Mouse (Mus musculus) limb, embryonic 12.5 days (tissue): ENCODE data around the gene Coro2a. TPM values are rescaled to one million over a fixed set of nuclear protein-coding genes. Genes with fewer than 3 reads are reported as not detected.

ENCODE experiments used
- ATAC-seq: fragments of 200-750 bp; cut with Nextera tagmentation; 2 replicates; pipeline ENCODE4 v1.8.0; 2017; ENCODE audit warnings: low read depth, moderate TSS enrichment; ENCODE audit not compliant: insufficient number of reproducible peaks, insufficient read depth, low FRiP score, low TSS enrichment
- H3K27ac ChIP-seq: fragments of 300-500 bp; sonication (generic); 2 replicates; pipeline ENCODE4 v1.5.1; 2016; ENCODE audit warnings: mild to moderate bottlenecking, moderate library complexity
- H3K27me3 ChIP-seq: fragments of 300-500 bp; sonication (generic); 2 replicates; pipeline ENCODE4 v1.6.1; 2016; ENCODE audit warnings: mild to moderate bottlenecking, moderate library complexity
- H3K36me3 ChIP-seq: fragments of 300-500 bp; sonication (generic); 2 replicates; pipeline ENCODE4 v1.6.1; 2016; ENCODE audit warnings: mild to moderate bottlenecking, moderate library complexity
- H3K4me1 ChIP-seq: fragments of 300-500 bp; sonication (generic); replicated peaks from 2 replicates; pipeline ENCODE4 v1.6.1; 2016
- H3K4me2 ChIP-seq: fragments of 300-500 bp; sonication (generic); 2 replicates; pipeline ENCODE4 v1.6.1; 2016; ENCODE audit warnings: mild to moderate bottlenecking, moderate library complexity
- H3K4me3 ChIP-seq: fragments of 300-500 bp; sonication (generic); replicated peaks from 2 replicates; pipeline ENCODE4 v1.5.1; 2016; ENCODE audit warnings: mild to moderate bottlenecking
- H3K9ac ChIP-seq: fragments of 300-500 bp; sonication (generic); replicated peaks from 2 replicates; pipeline ENCODE4 v1.6.1; 2016; ENCODE audit warnings: mild to moderate bottlenecking, moderate library complexity
- H3K9me3 ChIP-seq: fragments of 300-500 bp; sonication (generic); 2 replicates; pipeline ENCODE4 v1.6.1; 2016; ENCODE audit warnings: mild to moderate bottlenecking, moderate library complexity
- WGBS: fragments of 180-500 bp; shearing (Covaris S2); methylation state at CpG from one replicate; pipeline ENCODE4 v1.1.7; 2016; 5-methylcytosine and 5-hydroxymethylcytosine counted together
- polyA plus RNA-seq: library from polyadenylated mRNA; unstranded; fragments of >200 nt; fragmentation: Nextera tagmentation; extraction: Ambion mirVana; gene quantifications from 2 replicates; pipeline ENCODE4 v1.2.1, GENCODE M21; 2016

Coro2a gene
- polyA plus RNA-seq, 1 experiment from 2014 or later, result 2.2 TPM

GRCm38 (mm10) chr4:46535840-46536361 lies 66.1 kb downstream of the Coro2a start, which contains the start of gene Trim14:
TSS of gene Trim14 (minus strand) at chr4:46536141.
- Histone ChIP-seq H3K27ac (no peak within 1 kb of the TSS), H3K27me3 (peaks cover 74% of the 10 kb centered on the region), H3K4me3 (peak within 1 kb of the TSS; percentile 56), H3K4me2 (peak within 1 kb of the TSS; percentile 81), H3K9ac (peak within 1 kb of the TSS; percentile 56), H3K4me1 (peaks cover 20% of the 10 kb centered on the region; the same call in 1 of the 2 replicates), H3K36me3 (no peaks in the 10 kb centered on the region), H3K9me3 (no peaks in the 10 kb centered on the region)
- under 1% methylated on average over 46 of the region's 46 CpGs for WGBS
- peak; percentile 47 for ATAC-seq

- Histone ChIP-seq H3K9ac (peak overlapping the region; percentile 56), H3K4me1 (peaks cover 20% of the 10 kb centered on the region; the same call in 1 of the 2 replicates), H3K9me3 (no peaks in the 10 kb centered on the region), H3K27ac (no peak overlapping the region), H3K27me3 (peaks cover 74% of the 10 kb centered on the region), H3K4me3 (peak overlapping the region; percentile 56), H3K4me2 (peak overlapping the region; percentile 81), H3K36me3 (no peaks in the 10 kb centered on the region)
- WGBS, result 7% methylated on average over 16 of the region's 16 CpGs
- no peak for ATAC-seq
Observed at GRCm38 (mm10) chr4:46535094-46535830, 66.7 kb downstream of the Coro2a start.

- H3K4me2 ChIP-seq, result peak overlapping the region; percentile 55
- no peak overlapping the region for H3K27ac ChIP-seq
- H3K27me3 ChIP-seq, result peaks cover 68% of the 10 kb centered on the region
- H3K4me1 ChIP-seq, result peaks cover 18% of the 10 kb centered on the region; the same call in 1 of the 2 replicates
- H3K9ac ChIP-seq, result no peak overlapping the region; the same call in 1 of the 2 replicates
- ATAC-seq, result no peak
- H3K9me3 ChIP-seq, result no peaks in the 10 kb centered on the region
- 7% methylated on average over 29 of the region's 29 CpGs for WGBS
- no peaks in the 10 kb centered on the region for H3K36me3 ChIP-seq
- H3K4me3 ChIP-seq, result peak overlapping the region; percentile 31
Observed at GRCm38 (mm10) chr4:46533934-46534720, 67.9 kb downstream of the Coro2a start.

GRCm38 (mm10) chr4:46532926-46533325 lies 69.1 kb downstream of the Coro2a start:
- no peak for ATAC-seq
- Histone ChIP-seq H3K9me3 (no peaks in the 10 kb centered on the region), H3K27me3 (peaks cover 56% of the 10 kb centered on the region), H3K4me2 (no peak overlapping the region), H3K9ac (no peak overlapping the region), H3K27ac (no peak overlapping the region), H3K4me1 (peaks cover 14% of the 10 kb centered on the region; the same call in 1 of the 2 replicates), H3K36me3 (no peaks in the 10 kb centered on the region), H3K4me3 (no peak overlapping the region)
- WGBS, result 76% methylated on average over 7 of the region's 7 CpGs

- Histone ChIP-seq H3K27ac (no peak overlapping the region), H3K4me3 (no peak overlapping the region), H3K4me2 (no peak overlapping the region), H3K27me3 (peaks cover 52% of the 10 kb centered on the region), H3K9ac (no peak overlapping the region), H3K9me3 (no peaks in the 10 kb centered on the region), H3K36me3 (no peaks in the 10 kb centered on the region), H3K4me1 (peaks cover 15% of the 10 kb centered on the region; the same call in 1 of the 2 replicates)
- no peak for ATAC-seq
- WGBS, result 79% methylated on average over 2 of the region's 2 CpGs
Observed at GRCm38 (mm10) chr4:46532511-46532910, 69.5 kb downstream of the Coro2a start.

GRCm38 (mm10) chr4:46529722-46530121 lies 72.3 kb downstream of the Coro2a start:
- peaks cover 32% of the 10 kb centered on the region for H3K27me3 ChIP-seq
- H3K4me3 ChIP-seq, result no peak overlapping the region
- WGBS, result 38% methylated on average over 7 of the region's 7 CpGs
- H3K36me3 ChIP-seq, result no peaks in the 10 kb centered on the region
- peaks cover 14% of the 10 kb centered on the region; the same call in 1 of the 2 replicates for H3K4me1 ChIP-seq
- no peak overlapping the region for H3K4me2 ChIP-seq
- no peak overlapping the region for H3K27ac ChIP-seq
- no peak for ATAC-seq
- H3K9ac ChIP-seq, result no peak overlapping the region
- H3K9me3 ChIP-seq, result no peaks in the 10 kb centered on the region

- peak overlapping the region; percentile 54 for H3K4me2 ChIP-seq
- peak overlapping the region; percentile 47; the same call in 1 of the 2 replicates for H3K9ac ChIP-seq
- 3% methylated on average over 6 of the region's 7 CpGs for WGBS
- H3K27ac ChIP-seq, result no peak overlapping the region
- H3K4me3 ChIP-seq, result peak overlapping the region; percentile 26
- peak; percentile 79; the same call in 1 of the 2 replicates for ATAC-seq
- H3K9me3 ChIP-seq, result no peaks in the 10 kb centered on the region
- H3K4me1 ChIP-seq, result peaks cover 5% of the 10 kb centered on the region; the same call in 1 of the 2 replicates
- peaks cover 10% of the 10 kb centered on the region for H3K27me3 ChIP-seq
- no peaks in the 10 kb centered on the region for H3K36me3 ChIP-seq
Observed at GRCm38 (mm10) chr4:46527558-46527926, 74.5 kb downstream of the Coro2a start.

GRCm38 (mm10) chr4:46526798-46527557 lies 75.0 kb downstream of the Coro2a start:
- H3K9me3 ChIP-seq, result no peaks in the 10 kb centered on the region
- WGBS, result 33% methylated on average over 17 of the region's 17 CpGs
- peak overlapping the region; percentile 26 for H3K4me3 ChIP-seq
- peak overlapping the region; percentile 54 for H3K4me2 ChIP-seq
- peaks cover 5% of the 10 kb centered on the region; the same call in 1 of the 2 replicates for H3K4me1 ChIP-seq
- ATAC-seq, result no peak; the same call in 1 of the 2 replicates
- H3K27me3 ChIP-seq, result peaks cover 7% of the 10 kb centered on the region; the same call in 1 of the 2 replicates
- H3K9ac ChIP-seq, result 0 out of 2 replicates have a peak overlapping the region, but pooled peaks have one; percentile 47
- no peak overlapping the region for H3K27ac ChIP-seq
- H3K36me3 ChIP-seq, result no peaks in the 10 kb centered on the region

GRCm38 (mm10) chr4:46526226-46526625 lies 75.8 kb downstream of the Coro2a start:
- no peak overlapping the region for H3K27ac ChIP-seq
- no peak overlapping the region for H3K4me3 ChIP-seq
- no peak overlapping the region for H3K9ac ChIP-seq
- no peak overlapping the region for H3K4me2 ChIP-seq
- peaks cover 5% of the 10 kb centered on the region; the same call in 1 of the 2 replicates for H3K4me1 ChIP-seq
- ATAC-seq, result no peak
- H3K9me3 ChIP-seq, result no peaks in the 10 kb centered on the region
- peaks cover 7% of the 10 kb centered on the region; the same call in 1 of the 2 replicates for H3K27me3 ChIP-seq
- no peaks in the 10 kb centered on the region for H3K36me3 ChIP-seq
- 89% methylated on average over 3 of the region's 3 CpGs for WGBS

- peaks cover 14% of the 10 kb centered on the region for H3K4me1 ChIP-seq
- ATAC-seq, result no peak
- no peak overlapping the region for H3K27ac ChIP-seq
- no peak overlapping the region for H3K4me3 ChIP-seq
- peaks cover 7% of the 10 kb centered on the region for H3K27me3 ChIP-seq
- H3K9me3 ChIP-seq, result no peaks in the 10 kb centered on the region
- H3K36me3 ChIP-seq, result no peaks in the 10 kb centered on the region
- no peak overlapping the region for H3K9ac ChIP-seq
- no peak overlapping the region for H3K4me2 ChIP-seq
- WGBS, result 73% methylated on average over 4 of the region's 4 CpGs
Observed at GRCm38 (mm10) chr4:46523324-46523723, 78.7 kb downstream of the Coro2a start.
